Mouse (Mus musculus) adrenal gland, adult (tissue): Measurements from ENCODE around the gene Prpf40b.

Source experiments
- DNase-seq, 2 experiments: peaks; one replicate each; pipeline ENCODE4 v3.0.0; 2022 to 2023; ENCODE audit warnings: low spot score in 1 of 2; ENCODE audit not compliant: inconsistent age in 2 of 2

Gene Prpf40b

GRCm38 (mm10) chr15:99290586-99290985 lies 4.3 kb upstream of the Prpf40b start:
- no peak for DNase-seq

- DNase-seq = no peak
Observed at GRCm38 (mm10) chr15:99294287-99294686, 600 bp upstream of the Prpf40b start.

GRCm38 (mm10) chr15:99295484-99295981 lies 646 bp downstream of the Prpf40b start, which contains the start of gene Fam186b:
Fam186b (minus strand) TSS chr15:99295888.
- DNase-seq = peak; percentile 66 to 87

GRCm38 (mm10) chr15:99296213-99296612 lies 1.3 kb downstream of the Prpf40b start:
- DNase-seq = peak in 1 of 2 experiments; percentile 50

- DNase-seq = no peak
Observed at GRCm38 (mm10) chr15:99307476-99307875, 12.6 kb downstream of the Prpf40b start.

- no peak for DNase-seq
Observed at GRCm38 (mm10) chr15:99309549-99309948, 14.7 kb downstream of the Prpf40b start.

GRCm38 (mm10) chr15:99310617-99311016 lies 15.7 kb downstream of the Prpf40b start:
- DNase-seq = no peak

- peak in 1 of 2 experiments; percentile 55 for DNase-seq
Observed at GRCm38 (mm10) chr15:99314891-99315290, 20.0 kb downstream of the Prpf40b start.

- peak; percentile 73 to 88 for DNase-seq
Observed at GRCm38 (mm10) chr15:99316314-99317266, 21.7 kb downstream of the Prpf40b start.

- DNase-seq = peak; percentile 55 to 71
Observed at GRCm38 (mm10) chr15:99317267-99317651, 22.4 kb downstream of the Prpf40b start.

- no peak for DNase-seq
Observed at GRCm38 (mm10) chr15:99318071-99318470, 23.2 kb downstream of the Prpf40b start.

GRCm38 (mm10) chr15:99318861-99319410 lies 24.0 kb downstream of the Prpf40b start:
- peak in 1 of 2 experiments; percentile 49 for DNase-seq

- DNase-seq = peak in 1 of 2 experiments; percentile 52
Observed at GRCm38 (mm10) chr15:99319411-99319871, 24.6 kb downstream of the Prpf40b start.

- no peak for DNase-seq
Observed at GRCm38 (mm10) chr15:99320168-99320674, 25.3 kb downstream of the Prpf40b start.

- no peak for DNase-seq
Observed at GRCm38 (mm10) chr15:99320978-99321377, 26.1 kb downstream of the Prpf40b start.

GRCm38 (mm10) chr15:99324151-99324550 lies 29.3 kb downstream of the Prpf40b start:
- DNase-seq = no peak

- DNase-seq = no peak
Observed at GRCm38 (mm10) chr15:99325598-99325997, 30.7 kb downstream of the Prpf40b start.

GRCm38 (mm10) chr15:99326407-99326806 lies 31.5 kb downstream of the Prpf40b start:
- peak in 1 of 2 experiments; percentile 49 for DNase-seq

- DNase-seq = peak in 1 of 2 experiments; percentile 69
Observed at GRCm38 (mm10) chr15:99326959-99327358, 32.1 kb downstream of the Prpf40b start.

GRCm38 (mm10) chr15:99328011-99328410 lies 33.1 kb downstream of the Prpf40b start:
- DNase-seq = no peak

- no peak for DNase-seq
Observed at GRCm38 (mm10) chr15:99330324-99330723, 35.4 kb downstream of the Prpf40b start.
